Mouse (Mus musculus) myocyte (in vitro differentiated cells): ENCODE data around the gene Gm17482. TPM values are rescaled to one million over a fixed set of nuclear protein-coding genes. Genes with fewer than 3 reads are reported as not detected.

Experiments used
- H3K27me3 ChIP-seq: one replicate; pipeline ENCODE4 v1.6.1; 2011; ENCODE audit not compliant: control insufficient read depth, insufficient read depth, insufficient read length
- H3K36me3 ChIP-seq: one replicate; pipeline ENCODE4 v1.6.1; 2011; ENCODE audit not compliant: control insufficient read depth, insufficient read depth
- H3K4me2 ChIP-seq: one replicate; pipeline ENCODE4 v1.6.1; 2011; ENCODE audit warnings: low read depth, control low read depth
- H3K4me3 ChIP-seq: one replicate; pipeline ENCODE4 v1.5.1; 2011; ENCODE audit warnings: mild to moderate bottlenecking, control low read depth, moderate library complexity
- H3K79me2 ChIP-seq: one replicate; pipeline ENCODE4 v1.6.1; 2011; ENCODE audit not compliant: control insufficient read depth, insufficient read depth
- H3ac ChIP-seq: one replicate; pipeline ENCODE4 v1.6.1; 2011; ENCODE audit not compliant: control insufficient read depth, insufficient read length
- CEBPB ChIP-seq: IDR thresholded peaks from 2 replicates; pipeline ENCODE4 v1.6.1; 2011; ENCODE audit warnings: mild to moderate bottlenecking, moderate library complexity; ENCODE audit not compliant: poor library complexity, insufficient read depth, severe bottlenecking
- E2F4 ChIP-seq: IDR thresholded peaks from one replicate; pipeline ENCODE4 v1.6.1; 2011; ENCODE audit warnings: mild to moderate bottlenecking, control low read depth, moderate library complexity; ENCODE audit not compliant: insufficient read depth
- MAX ChIP-seq: IDR thresholded peaks from one replicate; pipeline ENCODE4 v1.6.1; 2011; ENCODE audit warnings: low read depth, mild to moderate bottlenecking, control low read depth
- MYOD1 ChIP-seq, 3 experiments: IDR thresholded peaks; one replicate each; pipeline ENCODE4 v1.6.1; 2011; ENCODE audit warnings: control low read depth in 2 of 3, low read depth in 2 of 3, mild to moderate bottlenecking in 2 of 3, moderate library complexity in 1 of 3; ENCODE audit not compliant: insufficient read length in 2 of 3, control insufficient read depth in 1 of 3
- MYOG ChIP-seq, 3 experiments: IDR thresholded peaks; one replicate each; pipeline ENCODE4 v1.6.1; 2011; ENCODE audit warnings: control low read depth in 2 of 3, low read depth in 2 of 3, mild to moderate bottlenecking in 2 of 3; ENCODE audit not compliant: insufficient read length in 2 of 3, control insufficient read depth in 1 of 3, insufficient read depth in 1 of 3
- POLR2A ChIP-seq: IDR thresholded peaks from one replicate; pipeline ENCODE4 v1.6.1; 2011; ENCODE audit warnings: low read depth, mild to moderate bottlenecking, control low read depth, moderate library complexity; ENCODE audit not compliant: insufficient read length
- POLR2AphosphoS2 ChIP-seq: IDR thresholded peaks from one replicate; pipeline ENCODE4 v1.6.1; 2011; ENCODE audit warnings: low read depth, control low read depth; ENCODE audit not compliant: insufficient read length
- REST ChIP-seq: IDR thresholded peaks from one replicate; pipeline ENCODE4 v1.6.1; 2011; ENCODE audit warnings: mild to moderate bottlenecking, control low read depth, moderate library complexity; ENCODE audit not compliant: insufficient read depth, insufficient read length
- SRF ChIP-seq: IDR thresholded peaks from one replicate; pipeline ENCODE4 v1.6.1; 2011; ENCODE audit warnings: low read depth; ENCODE audit not compliant: control insufficient read depth, insufficient read length
- TCF12 ChIP-seq: IDR thresholded peaks from one replicate; pipeline ENCODE4 v1.6.1; 2011; ENCODE audit warnings: mild to moderate bottlenecking, control low read depth; ENCODE audit not compliant: poor library complexity, insufficient read depth, severe bottlenecking
- TCF3 ChIP-seq: IDR thresholded peaks from one replicate; pipeline ENCODE4 v1.6.1; 2011; ENCODE audit warnings: low read depth, control low read depth; ENCODE audit not compliant: insufficient read length
- USF1 ChIP-seq: IDR thresholded peaks from one replicate; pipeline ENCODE4 v1.6.1; 2011; ENCODE audit warnings: low read depth, mild to moderate bottlenecking, control low read depth, moderate library complexity
- polyA plus RNA-seq: library from polyadenylated mRNA; unstranded; fragments of >200 nt; fragmentation: generic; extraction: Trizol; gene quantifications from one replicate; pipeline ENCODE4 v1.2.1, GENCODE M21; 2012; ENCODE audit warnings: missing spikeins

The Gm17482 gene
- polyA plus RNA-seq, 1 experiment: not detected

- Histone ChIP-seq H3K4me2 (no peak overlapping the region), H3K79me2 (no peaks in the 10 kb centered on the region), H3K4me3 (no peak overlapping the region), H3ac (no peak overlapping the region), H3K36me3 (no peaks in the 10 kb centered on the region), H3K27me3 (no peaks in the 10 kb centered on the region)
- TF ChIP-seq USF1: no peak
These were observed 61.1 kb downstream of the Gm17482 start for GRCm38 (mm10) chr6:115288223-115288622.

- Histone ChIP-seq H3K79me2 (no peaks in the 10 kb centered on the region), H3K36me3 (no peaks in the 10 kb centered on the region), H3ac (no peak overlapping the region), H3K4me3 (no peak overlapping the region), H3K4me2 (no peak overlapping the region), H3K27me3 (no peaks in the 10 kb centered on the region)
- TF ChIP-seq TCF3: no peak
- no peak for TF ChIP-seq POLR2AphosphoS2
- TF ChIP-seq USF1: no peak
- TF ChIP-seq TCF12: no peak
- TF ChIP-seq MAX: no peak
These were observed 63.4 kb downstream of the Gm17482 start for GRCm38 (mm10) chr6:115290561-115290960.

- Histone ChIP-seq H3K79me2 (no peaks in the 10 kb centered on the region), H3K27me3 (no peaks in the 10 kb centered on the region), H3K36me3 (no peaks in the 10 kb centered on the region)
These were observed 63.9 kb downstream of the Gm17482 start for GRCm38 (mm10) chr6:115291068-115291467.

GRCm38 (mm10) chr6:115291823-115292222 is 64.7 kb downstream of the Gm17482 start:
- no peaks in the 10 kb centered on the region for H3K36me3 ChIP-seq
- H3ac ChIP-seq: no peak overlapping the region
- no peaks in the 10 kb centered on the region for H3K27me3 ChIP-seq
- no peak for TF ChIP-seq TCF3
- TF ChIP-seq MYOG (IDR thresholded peaks at IDR 0.05; ENCODE audit: control insufficient read depth in 1 of 3, insufficient read depth in 1 of 3, insufficient read length in 2 of 3, low read depth in 2 of 3): no peak
- TF ChIP-seq POLR2A: no peak
- no peak for TF ChIP-seq CEBPB
- TF ChIP-seq POLR2AphosphoS2: no peak
- no peak for TF ChIP-seq SRF
- TF ChIP-seq USF1: no peak
- TF ChIP-seq TCF12: no peak
- TF ChIP-seq MAX: no peak
- TF ChIP-seq MYOD1 (IDR thresholded peaks at IDR 0.05; ENCODE audit: control insufficient read depth in 1 of 3, insufficient read length in 2 of 3, low read depth in 2 of 3): no peak
- no peak for TF ChIP-seq REST
- no peak for TF ChIP-seq E2F4
- H3K4me2 ChIP-seq: no peak overlapping the region
- H3K4me3 ChIP-seq: no peak overlapping the region
- H3K79me2 ChIP-seq: no peaks in the 10 kb centered on the region

More at GRCm38 (mm10) chr6:115291068-115291467, 63.9 kb downstream of the Gm17482 start:
- Histone ChIP-seq H3ac (no peak overlapping the region), H3K4me3 (no peak overlapping the region), H3K4me2 (no peak overlapping the region)
- TF ChIP-seq CEBPB (no peak), E2F4 (no peak), TCF12 (no peak), POLR2AphosphoS2 (no peak), MAX (no peak), TCF3 (no peak), POLR2A (no peak)

GRCm38 (mm10) chr6:115292621-115293020 is 65.5 kb downstream of the Gm17482 start:
- Histone ChIP-seq H3K4me3 (no peak overlapping the region), H3K36me3 (no peaks in the 10 kb centered on the region), H3K4me2 (no peak overlapping the region), H3K79me2 (no peaks in the 10 kb centered on the region), H3K27me3 (no peaks in the 10 kb centered on the region), H3ac (no peak overlapping the region)
- TF ChIP-seq MAX: no peak
- TF ChIP-seq POLR2A: no peak
- TF ChIP-seq CEBPB: no peak
- TF ChIP-seq REST: no peak
- no peak for TF ChIP-seq POLR2AphosphoS2
- TF ChIP-seq MYOG (IDR thresholded peaks at IDR 0.05; ENCODE audit: control insufficient read depth in 1 of 3, insufficient read depth in 1 of 3, insufficient read length in 2 of 3, low read depth in 2 of 3): no peak
- TF ChIP-seq TCF3: no peak
- TF ChIP-seq TCF12: no peak
- TF ChIP-seq E2F4: no peak
- no peak for TF ChIP-seq USF1
- TF ChIP-seq MYOD1 (IDR thresholded peaks at IDR 0.05; ENCODE audit: control insufficient read depth in 1 of 3, insufficient read length in 2 of 3, low read depth in 2 of 3): no peak
- TF ChIP-seq SRF: no peak
